Mouse (Mus musculus) forebrain, embryonic 13.5 days (tissue): ENCODE results near the gene Gal3st2b. TPM values are rescaled to one million over a fixed set of nuclear protein-coding genes. Genes with fewer than 3 reads are reported as not detected.
"Not testable (repeated sequence)": the region's sequence is repeated elsewhere in the genome, so short reads cannot be mapped to it uniquely, and the experiment has no call there.

Source experiments
- ATAC-seq: fragments of 200-750 bp; cut with Nextera tagmentation; 2 replicates; pipeline ENCODE4 v1.8.0; 2017
- H3K27ac ChIP-seq: fragments of 300-500 bp; sonication (generic); 2 replicates; pipeline ENCODE4 v1.5.1; 2015; ENCODE audit warnings: inconsistent platforms, mild to moderate bottlenecking, moderate library complexity
- H3K27me3 ChIP-seq: fragments of 300-500 bp; sonication (generic); 2 replicates; pipeline ENCODE4 v1.6.1; 2015; ENCODE audit warnings: mild to moderate bottlenecking, inconsistent platforms
- H3K36me3 ChIP-seq: fragments of 300-500 bp; sonication (generic); 2 replicates; pipeline ENCODE4 v1.6.1; 2015; ENCODE audit warnings: mild to moderate bottlenecking, inconsistent platforms; ENCODE audit not compliant: poor library complexity, severe bottlenecking
- H3K4me1 ChIP-seq: fragments of 300-500 bp; sonication (generic); 2 replicates; pipeline ENCODE4 v1.6.1; 2015; ENCODE audit warnings: inconsistent platforms
- H3K4me2 ChIP-seq: fragments of 300-500 bp; sonication (generic); 2 replicates; pipeline ENCODE4 v1.6.1; 2015; ENCODE audit warnings: inconsistent platforms, mild to moderate bottlenecking, moderate library complexity
- H3K4me3 ChIP-seq: fragments of 300-500 bp; sonication (generic); 2 replicates; pipeline ENCODE4 v1.5.1; 2015; ENCODE audit warnings: mild to moderate bottlenecking, inconsistent platforms
- H3K9ac ChIP-seq: fragments of 300-500 bp; sonication (generic); 2 replicates; pipeline ENCODE4 v1.6.1; 2015; ENCODE audit warnings: mild to moderate bottlenecking, inconsistent platforms
- H3K9me3 ChIP-seq: fragments of 300-500 bp; sonication (generic); replicated peaks from 2 replicates; pipeline ENCODE4 v1.6.1; 2016; ENCODE audit warnings: inconsistent platforms
- WGBS: fragments of 180-500 bp; shearing (Covaris S2); methylation state at CpG from one replicate; pipeline ENCODE4 v1.1.7; 2015; 5-methylcytosine and 5-hydroxymethylcytosine counted together
- polyA plus RNA-seq: library from polyadenylated mRNA; unstranded; fragments of >200 nt; fragmentation: Nextera tagmentation; extraction: Ambion mirVana; gene quantifications from 2 replicates; pipeline ENCODE4 v1.2.1, GENCODE M21; 2015

Gal3st2b gene
- polyA plus RNA-seq, 1 experiment from 2014 or later = not detected

DNA sequence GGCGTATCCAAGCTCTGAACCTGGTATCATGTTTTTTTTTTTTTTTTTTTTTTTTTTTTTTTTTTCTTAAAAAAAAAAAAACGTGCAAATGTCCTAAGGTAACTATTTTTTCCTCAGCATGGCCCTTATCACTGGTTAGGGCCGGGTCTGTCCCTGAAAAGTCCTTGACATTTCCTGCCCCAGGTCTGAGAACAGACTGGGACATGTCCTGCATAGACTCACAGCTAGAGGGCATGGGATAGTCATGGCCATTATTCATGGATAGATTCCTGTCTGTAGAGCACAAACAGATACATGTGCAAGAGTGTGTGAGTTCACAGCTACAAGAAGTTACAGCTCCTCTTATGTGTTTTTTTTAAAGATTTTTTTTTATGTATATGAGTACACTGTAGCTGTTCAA, 70.7 kb downstream of the Gal3st2b start:
- Histone ChIP-seq H3K27me3 (no peaks in the 10 kb centered on the region), H3K36me3 (no peaks in the 10 kb centered on the region), H3K4me3 (no peak overlapping the region), H3K27ac (no peak overlapping the region), H3K4me1 (no peaks in the 10 kb centered on the region), H3K4me2 (no peak overlapping the region), H3K9ac (no peak overlapping the region), H3K9me3 (no peaks in the 10 kb centered on the region)
- WGBS = 77% methylated on average over 3 of the region's 3 CpGs
- ATAC-seq = no peak

DNA sequence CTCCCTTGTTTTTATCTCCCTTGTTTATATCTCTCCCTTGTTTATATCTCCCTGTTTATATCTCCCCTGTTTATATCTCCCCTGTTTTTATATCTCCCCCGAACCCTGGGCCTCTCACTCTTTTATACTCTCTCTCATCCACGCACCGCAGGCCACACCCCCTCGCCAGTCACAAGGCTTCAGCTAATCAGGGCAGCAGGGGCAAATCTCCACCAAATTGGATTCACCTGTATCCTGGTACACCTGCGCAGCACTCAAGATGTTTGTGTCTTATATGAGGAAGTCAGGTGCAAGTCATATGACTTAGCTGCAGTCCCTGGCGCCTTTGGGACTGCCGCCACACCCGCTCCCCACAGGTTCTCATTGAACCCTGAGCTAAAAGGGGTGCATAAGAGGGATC, 72.1 kb downstream of the Gal3st2b start, which contains the start of gene Gal3st2c:
Gene Gal3st2c, plus strand, starts transcription at position 301 of the 400 bp plus-strand sequence.
- not testable (repeated sequence) for ATAC-seq, H3K9ac ChIP-seq, H3K4me3 ChIP-seq, H3K27me3 ChIP-seq, H3K4me2 ChIP-seq, H3K36me3 ChIP-seq, H3K27ac ChIP-seq, H3K9me3 ChIP-seq, H3K4me1 ChIP-seq
- WGBS = 91% methylated on average over 7 of the region's 8 CpGs

DNA sequence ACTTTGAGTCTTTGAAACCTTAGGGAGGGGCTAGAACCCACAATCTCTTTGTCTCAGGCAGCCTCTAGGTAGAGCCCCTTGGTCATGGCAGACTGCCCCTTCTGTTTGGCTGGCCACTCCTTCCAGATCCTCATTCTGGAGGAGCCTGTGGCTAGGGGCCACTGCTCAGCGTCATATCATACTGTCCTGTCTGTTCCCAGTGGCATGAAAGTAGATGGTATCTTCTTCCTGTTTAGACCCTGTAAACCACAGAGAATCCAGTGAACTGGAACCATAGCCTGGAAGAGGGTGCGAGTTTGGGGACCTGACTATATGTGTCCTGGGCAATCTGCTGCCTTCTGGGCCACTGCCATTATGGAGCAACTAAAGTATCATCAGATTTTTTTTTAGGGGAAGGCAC, 73.0 kb downstream of the Gal3st2b start:
- not testable (repeated sequence) for H3K4me1 ChIP-seq, H3K27me3 ChIP-seq, ATAC-seq, H3K4me2 ChIP-seq, H3K9ac ChIP-seq, H3K27ac ChIP-seq, H3K36me3 ChIP-seq, H3K4me3 ChIP-seq, H3K9me3 ChIP-seq
- 84% methylated on average over 2 of the region's 2 CpGs for WGBS

DNA sequence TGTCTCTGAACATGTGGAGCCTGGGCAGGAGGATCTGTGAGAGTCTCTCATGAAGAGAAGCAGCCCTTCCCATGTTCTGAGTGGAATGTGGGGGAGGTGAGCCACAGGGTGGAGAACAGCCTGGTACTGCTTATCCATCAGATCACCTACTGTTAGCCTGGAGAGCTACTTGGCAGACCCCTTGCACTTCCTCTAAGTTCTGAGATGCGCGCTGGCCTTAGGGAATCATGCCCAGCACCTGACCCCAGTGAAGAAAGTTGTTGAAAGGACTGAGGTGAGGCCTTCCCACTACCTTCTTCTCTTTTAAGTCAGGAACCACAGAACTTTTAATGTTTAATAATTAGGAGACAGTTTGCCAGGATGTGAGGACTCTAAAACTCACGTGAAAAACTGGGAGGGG, 73.4 kb downstream of the Gal3st2b start:
- not testable (repeated sequence) for H3K36me3 ChIP-seq, H3K9ac ChIP-seq, H3K9me3 ChIP-seq, H3K4me3 ChIP-seq, H3K4me2 ChIP-seq, H3K27ac ChIP-seq, H3K4me1 ChIP-seq, H3K27me3 ChIP-seq, ATAC-seq
- 87% methylated on average over 3 of the region's 3 CpGs for WGBS

Other genes starting within 250 kb of the Gal3st2b start
- gene Bok, start 232.7 kb upstream of the Gal3st2b start, polyA plus RNA-seq = 65.3 and 75.9 TPM in 2 replicates
- gene Atg4b, start 166.8 kb upstream of the Gal3st2b start, polyA plus RNA-seq = 91.5 and 96.9 TPM in 2 replicates
- gene Thap4, start 163.4 kb upstream of the Gal3st2b start, polyA plus RNA-seq = 38.0 and 43.2 TPM in 2 replicates
- 234 and 245 TPM in 2 replicates for gene Dtymk, start 116.4 kb upstream of the Gal3st2b start, polyA plus RNA-seq
- gene Ing5, start 114.3 kb upstream of the Gal3st2b start, polyA plus RNA-seq = 14.2 and 15.8 TPM in 2 replicates
- 14.7 and 15.0 TPM in 2 replicates for gene D2hgdh, start 93.4 kb upstream of the Gal3st2b start, polyA plus RNA-seq
- gene Gal3st2, start 57.0 kb upstream of the Gal3st2b start, polyA plus RNA-seq = not detected in 2 replicates
- not detected in 2 replicates for gene Gal3st2c, start 72.2 kb downstream of the Gal3st2b start, polyA plus RNA-seq
- not detected in 2 replicates for gene Neu4, start 102.1 kb downstream of the Gal3st2b start, polyA plus RNA-seq
- gene Pdcd1, start 134.2 kb downstream of the Gal3st2b start, polyA plus RNA-seq = not detected in 2 replicates